Mouse (Mus musculus) myocyte (in vitro differentiated cells): ENCODE data around the gene H2-Eb2. TPM values are rescaled to one million over a fixed set of nuclear protein-coding genes. Genes with fewer than 3 reads are reported as not detected.

Experiments
- H3K27me3 ChIP-seq: one replicate; pipeline ENCODE4 v1.6.1; 2011; ENCODE audit not compliant: control insufficient read depth, insufficient read depth, insufficient read length
- H3K36me3 ChIP-seq: one replicate; pipeline ENCODE4 v1.6.1; 2011; ENCODE audit not compliant: control insufficient read depth, insufficient read depth
- H3K4me2 ChIP-seq: one replicate; pipeline ENCODE4 v1.6.1; 2011; ENCODE audit warnings: low read depth, control low read depth
- H3K4me3 ChIP-seq: one replicate; pipeline ENCODE4 v1.5.1; 2011; ENCODE audit warnings: mild to moderate bottlenecking, control low read depth, moderate library complexity
- H3K79me2 ChIP-seq: one replicate; pipeline ENCODE4 v1.6.1; 2011; ENCODE audit not compliant: control insufficient read depth, insufficient read depth
- H3ac ChIP-seq: one replicate; pipeline ENCODE4 v1.6.1; 2011; ENCODE audit not compliant: control insufficient read depth, insufficient read length
- CEBPB ChIP-seq: IDR thresholded peaks from 2 replicates; pipeline ENCODE4 v1.6.1; 2011; ENCODE audit warnings: mild to moderate bottlenecking, moderate library complexity; ENCODE audit not compliant: poor library complexity, insufficient read depth, severe bottlenecking
- E2F4 ChIP-seq: IDR thresholded peaks from one replicate; pipeline ENCODE4 v1.6.1; 2011; ENCODE audit warnings: mild to moderate bottlenecking, control low read depth, moderate library complexity; ENCODE audit not compliant: insufficient read depth
- MAX ChIP-seq: IDR thresholded peaks from one replicate; pipeline ENCODE4 v1.6.1; 2011; ENCODE audit warnings: low read depth, mild to moderate bottlenecking, control low read depth
- MYOD1 ChIP-seq, 3 experiments: IDR thresholded peaks; one replicate each; pipeline ENCODE4 v1.6.1; 2011; ENCODE audit warnings: control low read depth in 2 of 3, low read depth in 2 of 3, mild to moderate bottlenecking in 2 of 3, moderate library complexity in 1 of 3; ENCODE audit not compliant: insufficient read length in 2 of 3, control insufficient read depth in 1 of 3
- MYOG ChIP-seq, 3 experiments: IDR thresholded peaks; one replicate each; pipeline ENCODE4 v1.6.1; 2011; ENCODE audit warnings: control low read depth in 2 of 3, low read depth in 2 of 3, mild to moderate bottlenecking in 2 of 3; ENCODE audit not compliant: insufficient read length in 2 of 3, control insufficient read depth in 1 of 3, insufficient read depth in 1 of 3
- POLR2A ChIP-seq: IDR thresholded peaks from one replicate; pipeline ENCODE4 v1.6.1; 2011; ENCODE audit warnings: low read depth, mild to moderate bottlenecking, control low read depth, moderate library complexity; ENCODE audit not compliant: insufficient read length
- POLR2AphosphoS2 ChIP-seq: IDR thresholded peaks from one replicate; pipeline ENCODE4 v1.6.1; 2011; ENCODE audit warnings: low read depth, control low read depth; ENCODE audit not compliant: insufficient read length
- REST ChIP-seq: IDR thresholded peaks from one replicate; pipeline ENCODE4 v1.6.1; 2011; ENCODE audit warnings: mild to moderate bottlenecking, control low read depth, moderate library complexity; ENCODE audit not compliant: insufficient read depth, insufficient read length
- SRF ChIP-seq: IDR thresholded peaks from one replicate; pipeline ENCODE4 v1.6.1; 2011; ENCODE audit warnings: low read depth; ENCODE audit not compliant: control insufficient read depth, insufficient read length
- TCF12 ChIP-seq: IDR thresholded peaks from one replicate; pipeline ENCODE4 v1.6.1; 2011; ENCODE audit warnings: mild to moderate bottlenecking, control low read depth; ENCODE audit not compliant: poor library complexity, insufficient read depth, severe bottlenecking
- TCF3 ChIP-seq: IDR thresholded peaks from one replicate; pipeline ENCODE4 v1.6.1; 2011; ENCODE audit warnings: low read depth, control low read depth; ENCODE audit not compliant: insufficient read length
- USF1 ChIP-seq: IDR thresholded peaks from one replicate; pipeline ENCODE4 v1.6.1; 2011; ENCODE audit warnings: low read depth, mild to moderate bottlenecking, control low read depth, moderate library complexity
- polyA plus RNA-seq: library from polyadenylated mRNA; unstranded; fragments of >200 nt; fragmentation: generic; extraction: Trizol; gene quantifications from one replicate; pipeline ENCODE4 v1.2.1, GENCODE M21; 2012; ENCODE audit warnings: missing spikeins

Gene H2-Eb2
- polyA plus RNA-seq, 1 experiment = not detected

DNA sequence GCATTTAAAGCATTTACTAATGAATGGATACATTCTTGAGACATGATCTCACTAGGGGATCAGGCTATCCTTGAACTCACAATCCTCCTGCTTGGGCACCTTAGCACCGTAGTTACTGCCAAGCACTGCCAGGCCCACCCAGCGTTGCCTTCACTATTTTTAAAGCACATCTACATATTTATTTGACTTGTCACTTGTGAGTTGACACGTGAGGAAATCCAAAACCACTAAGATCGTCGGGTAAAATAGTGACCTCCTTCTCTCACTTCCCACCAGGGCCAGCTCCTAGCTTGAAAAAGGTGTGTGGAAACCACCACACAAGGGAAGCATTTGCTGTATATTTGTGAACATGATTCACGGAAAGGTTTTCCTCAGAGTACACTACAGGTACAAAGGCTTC is 38.5 kb upstream of the H2-Eb2 start:
- Histone ChIP-seq H3K4me2 (no peak overlapping the region), H3K27me3 (no peaks in the 10 kb centered on the region), H3K4me3 (no peak overlapping the region), H3ac (no peak overlapping the region), H3K79me2 (no peaks in the 10 kb centered on the region), H3K36me3 (no peaks in the 10 kb centered on the region)
- no peak for TF ChIP-seq USF1
- TF ChIP-seq E2F4 = no peak
- TF ChIP-seq TCF3 = no peak
- TF ChIP-seq POLR2A = no peak
- no peak for TF ChIP-seq SRF
- TF ChIP-seq POLR2AphosphoS2 = no peak

DNA sequence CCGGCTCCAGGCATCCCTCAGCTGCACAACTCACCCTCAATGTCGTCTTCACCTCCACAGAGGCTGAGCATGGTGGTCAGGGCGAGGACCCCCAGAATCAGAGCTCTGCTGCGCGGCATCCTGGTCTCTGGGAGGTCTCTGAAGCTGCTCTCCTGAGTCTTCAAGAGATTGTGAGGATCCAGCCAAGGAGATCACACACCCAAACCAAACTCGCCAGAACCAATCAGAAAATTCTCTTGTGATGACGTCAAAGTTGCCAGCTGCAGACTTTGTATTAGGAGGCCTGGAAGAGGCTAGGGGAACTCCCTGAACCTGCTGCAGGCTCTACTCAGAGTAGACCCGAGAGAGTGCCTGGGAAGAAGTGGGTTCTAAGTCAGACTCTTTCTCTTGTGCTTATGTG is 37.8 kb upstream of the H2-Eb2 start, which contains the start of gene H2-Aa:
H2-Aa (minus strand) TSS at position 176 of the 400 bp plus-strand sequence.
- Histone ChIP-seq H3ac (no peak within 1 kb of the TSS), H3K4me2 (no peak within 1 kb of the TSS), H3K79me2 (no peaks in the 10 kb centered on the region), H3K4me3 (no peak within 1 kb of the TSS), H3K27me3 (no peaks in the 10 kb centered on the region), H3K36me3 (no peaks in the 10 kb centered on the region)
- TF ChIP-seq E2F4 = no peak
- no peak for TF ChIP-seq USF1
- no peak for TF ChIP-seq POLR2A
- no peak for TF ChIP-seq TCF12
- TF ChIP-seq CEBPB = no peak
- TF ChIP-seq SRF = no peak
- no peak for TF ChIP-seq REST
- TF ChIP-seq POLR2AphosphoS2 = no peak
- no peak for TF ChIP-seq TCF3
- TF ChIP-seq MAX = no peak
- no peak for TF ChIP-seq MYOD1 (IDR thresholded peaks at IDR 0.05; ENCODE audit: control insufficient read depth in 1 of 3, insufficient read length in 2 of 3, low read depth in 2 of 3)
- TF ChIP-seq MYOG (IDR thresholded peaks at IDR 0.05; ENCODE audit: control insufficient read depth in 1 of 3, insufficient read depth in 1 of 3, insufficient read length in 2 of 3, low read depth in 2 of 3) = no peak

DNA sequence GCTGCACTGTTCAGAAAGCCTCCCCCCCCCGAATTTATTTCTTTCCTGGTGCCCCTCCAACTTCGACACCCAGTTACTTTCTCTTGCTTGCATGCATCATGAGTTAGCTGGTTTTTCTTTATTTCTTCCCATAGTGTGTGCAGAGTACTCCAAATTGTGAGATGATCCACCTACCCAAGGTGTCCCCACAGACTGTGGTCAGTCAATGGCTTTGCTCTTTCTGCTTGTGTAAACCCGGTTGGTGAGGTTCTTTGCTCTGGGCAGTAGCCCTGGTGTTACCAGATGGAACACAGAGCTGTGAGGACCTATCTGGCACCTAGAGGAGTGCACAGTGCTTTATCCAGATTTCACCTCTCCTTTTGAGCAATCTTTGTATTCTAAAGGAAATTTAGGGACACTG is 37.3 kb upstream of the H2-Eb2 start:
- TF ChIP-seq TCF12 = no peak
- TF ChIP-seq USF1 = no peak
- no peak for TF ChIP-seq CEBPB
- no peak for TF ChIP-seq REST
- TF ChIP-seq SRF = no peak
- no peak for TF ChIP-seq POLR2A
- no peak for TF ChIP-seq POLR2AphosphoS2
- TF ChIP-seq TCF3 = no peak
- TF ChIP-seq MYOG (IDR thresholded peaks at IDR 0.05; ENCODE audit: control insufficient read depth in 1 of 3, insufficient read depth in 1 of 3, insufficient read length in 2 of 3, low read depth in 2 of 3) = no peak
- TF ChIP-seq MYOD1 (IDR thresholded peaks at IDR 0.05; ENCODE audit: control insufficient read depth in 1 of 3, insufficient read length in 2 of 3, low read depth in 2 of 3) = no peak
- no peak for TF ChIP-seq MAX
- TF ChIP-seq E2F4 = no peak
- no peak overlapping the region for H3K4me3 ChIP-seq
- no peaks in the 10 kb centered on the region for H3K27me3 ChIP-seq
- H3K79me2 ChIP-seq = no peaks in the 10 kb centered on the region
- no peak overlapping the region for H3K4me2 ChIP-seq
- H3ac ChIP-seq = no peak overlapping the region
- no peaks in the 10 kb centered on the region for H3K36me3 ChIP-seq

DNA sequence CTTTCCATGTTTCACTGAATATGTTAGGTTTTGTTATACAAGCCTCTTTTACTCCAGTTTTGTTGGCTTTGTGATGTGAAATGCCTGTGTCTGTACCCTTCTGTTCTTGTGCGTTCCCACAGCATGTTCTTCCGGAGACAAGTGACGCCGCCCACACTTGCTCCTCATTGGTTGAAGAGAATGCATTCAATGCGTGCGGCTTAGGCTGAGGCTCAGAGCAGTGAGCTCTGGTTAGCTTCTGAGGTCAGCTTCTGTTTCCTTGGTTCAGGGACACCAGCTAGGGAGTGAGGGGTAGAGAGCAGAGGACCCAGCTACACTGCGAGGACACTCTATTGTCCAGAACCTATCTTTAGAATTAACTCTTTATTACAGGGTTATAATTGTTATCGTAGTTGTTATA is 33.9 kb upstream of the H2-Eb2 start:
- Histone ChIP-seq H3K27me3 (peaks cover 5% of the 10 kb centered on the region), H3ac (no peak overlapping the region), H3K4me2 (no peak overlapping the region), H3K36me3 (no peaks in the 10 kb centered on the region), H3K4me3 (no peak overlapping the region), H3K79me2 (no peaks in the 10 kb centered on the region)
- TF ChIP-seq POLR2AphosphoS2 (no peak), TCF3 (no peak), E2F4 (no peak), MYOD1 (IDR thresholded peaks at IDR 0.05; ENCODE audit: control insufficient read depth in 1 of 3, insufficient read length in 2 of 3, low read depth in 2 of 3) (no peak)

DNA sequence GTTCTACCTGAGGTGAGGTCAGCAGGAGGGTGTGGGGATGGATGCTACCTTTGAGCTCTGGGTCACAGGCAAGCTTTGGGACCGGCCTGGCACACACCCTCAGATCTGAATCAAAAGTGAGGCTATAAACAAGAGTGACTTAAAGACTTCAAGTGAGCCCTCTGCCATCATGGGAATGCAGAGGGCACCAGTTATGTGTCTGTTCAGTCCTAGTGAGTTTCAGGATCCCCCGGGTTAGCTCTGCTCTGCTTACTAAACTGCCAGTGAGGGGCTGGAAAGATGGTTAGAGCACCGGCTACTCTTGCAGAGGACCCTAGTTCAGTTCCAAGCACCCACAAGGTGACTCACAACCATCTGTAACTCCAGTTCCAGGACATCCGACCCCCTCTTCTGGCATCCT is 32.9 kb upstream of the H2-Eb2 start:
- Histone ChIP-seq H3K27me3 (peaks cover 5% of the 10 kb centered on the region), H3K4me3 (no peak overlapping the region), H3K79me2 (no peaks in the 10 kb centered on the region), H3K4me2 (no peak overlapping the region), H3ac (no peak overlapping the region), H3K36me3 (no peaks in the 10 kb centered on the region)
- TF ChIP-seq REST (no peak), USF1 (no peak), TCF3 (no peak), POLR2A (no peak), MYOD1 (IDR thresholded peaks at IDR 0.05; ENCODE audit: control insufficient read depth in 1 of 3, insufficient read length in 2 of 3, low read depth in 2 of 3) (no peak), TCF12 (no peak), E2F4 (no peak), CEBPB (no peak), MAX (no peak), MYOG (IDR thresholded peaks at IDR 0.05; ENCODE audit: control insufficient read depth in 1 of 3, insufficient read depth in 1 of 3, insufficient read length in 2 of 3, low read depth in 2 of 3) (no peak), POLR2AphosphoS2 (no peak), SRF (no peak)
